Mouse (Mus musculus) urinary bladder, adult 2 months (tissue): Measurements from ENCODE around the gene Foxp1. TPM values are rescaled to one million over a fixed set of nuclear protein-coding genes. Genes with fewer than 3 reads are reported as not detected.

Source experiments
- DNase-seq: peaks from one replicate; pipeline ENCODE4 v3.0.0; 2022; ENCODE audit warnings: low spot score
- polyA plus RNA-seq: library from polyadenylated mRNA; depleted of rRNA; stranded (reverse); fragments of >200 nt; gene quantifications from 2 replicates; pipeline ENCODE4 v1.2.3, GENCODE M21; 2012

The Foxp1 gene
- polyA plus RNA-seq, 1 experiment = 46.5 TPM

DNA sequence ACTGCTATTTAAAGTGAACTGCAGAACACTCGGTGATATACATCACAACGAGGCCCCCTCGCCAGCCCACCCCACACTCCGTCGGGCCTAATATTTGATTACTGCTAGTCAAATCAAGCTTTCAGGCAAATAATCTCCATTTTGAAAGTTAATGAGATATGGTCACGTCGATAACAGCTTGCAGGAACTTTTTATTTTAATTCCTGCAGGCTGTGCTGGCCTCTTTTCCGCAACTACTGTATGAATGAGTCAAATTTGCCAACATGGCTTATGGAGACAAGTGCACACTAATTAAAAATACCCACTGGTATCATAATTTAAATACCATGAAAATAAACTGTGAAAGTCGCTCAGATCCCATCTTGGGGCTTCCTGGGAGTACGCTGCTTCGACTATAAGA lies 385.4 kb downstream of the Foxp1 start:
- DNase-seq = no peak

DNA sequence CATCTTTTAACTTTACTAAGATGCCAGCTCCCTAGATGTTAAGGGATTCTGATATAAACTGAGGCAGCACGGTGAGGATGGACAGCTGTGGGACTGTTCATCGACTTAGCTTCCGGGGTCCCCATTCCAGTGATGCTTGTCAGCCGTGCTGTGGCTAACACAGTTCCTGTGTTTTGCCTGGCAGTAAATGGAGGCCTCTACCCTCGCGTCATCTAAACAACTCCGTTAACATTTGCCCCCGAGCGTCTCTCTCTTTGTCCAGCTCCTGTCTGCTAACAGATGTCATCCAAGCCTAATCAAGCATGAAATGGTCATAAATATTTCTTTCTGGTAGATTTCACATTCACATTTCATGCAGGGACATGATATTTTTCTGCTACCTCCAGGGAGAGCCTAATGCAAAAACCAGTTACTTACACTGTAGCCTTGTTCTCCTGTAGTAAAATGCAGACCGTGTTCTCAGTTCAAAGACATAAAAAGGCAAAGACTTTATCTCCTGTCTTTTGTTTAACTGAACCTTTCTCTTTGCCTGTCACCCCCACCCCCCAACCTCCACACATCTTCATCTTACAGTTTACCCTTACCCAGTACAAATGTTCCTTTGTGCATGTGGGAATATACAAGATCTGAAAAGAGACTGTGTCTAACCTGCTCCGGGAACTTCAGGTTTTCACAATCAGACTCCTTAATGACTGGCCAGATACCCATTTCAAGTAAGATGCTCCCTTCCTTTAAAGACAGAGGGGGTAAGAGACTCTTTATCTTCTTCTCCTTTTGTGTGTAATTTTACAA lies 386.4 kb downstream of the Foxp1 start:
- DNase-seq = no peak

DNA sequence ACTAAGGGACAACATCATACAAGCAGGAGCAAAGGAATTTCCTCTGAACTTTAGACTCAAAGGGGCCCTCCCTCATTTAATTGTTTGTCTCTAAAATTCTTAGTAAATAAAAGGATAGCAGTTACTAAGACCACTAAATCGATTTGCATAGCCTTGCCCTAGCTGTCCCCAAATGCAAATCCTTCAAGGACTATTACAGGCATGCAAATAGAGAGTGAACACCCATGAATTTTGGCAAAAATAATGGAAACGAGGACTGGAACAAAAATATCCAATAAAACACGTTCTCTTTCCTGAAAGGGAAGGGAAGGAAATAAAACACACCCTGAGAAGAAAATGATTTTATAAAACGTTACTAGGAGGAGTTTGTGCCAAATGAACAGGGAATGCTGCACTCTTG lies 390.7 kb downstream of the Foxp1 start:
- no peak for DNase-seq

DNA sequence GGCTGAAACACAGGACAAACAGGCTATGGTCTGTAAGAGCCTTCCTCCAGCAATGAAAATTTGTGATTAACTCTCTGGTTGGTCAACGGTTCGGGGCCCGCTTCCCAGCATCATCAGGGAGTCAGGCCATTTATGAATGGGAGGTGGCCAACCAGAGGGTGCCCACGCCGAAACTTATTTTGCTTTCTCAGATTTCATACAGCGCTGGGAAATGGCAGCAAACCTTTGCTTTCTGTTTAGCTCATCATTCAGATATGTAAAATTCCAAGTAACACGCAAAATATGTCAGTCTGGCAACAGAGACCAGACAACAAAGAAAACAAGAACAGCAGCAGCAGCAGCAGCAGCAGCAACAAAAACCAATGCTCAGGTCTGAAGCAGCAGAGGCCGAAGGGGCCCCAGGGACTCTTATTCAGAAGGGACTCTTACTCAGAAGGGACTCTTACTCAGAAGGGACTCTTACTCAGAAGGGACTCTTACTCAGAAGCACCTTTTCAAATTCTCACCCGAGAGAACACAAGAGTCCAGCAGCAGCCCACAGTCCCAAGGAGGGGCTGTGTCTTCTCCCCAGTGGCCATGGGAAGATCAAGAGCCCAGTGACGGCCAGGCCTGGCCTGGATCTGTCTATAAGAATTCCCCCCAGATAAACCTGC lies 391.6 kb downstream of the Foxp1 start:
- DNase-seq = no peak

DNA sequence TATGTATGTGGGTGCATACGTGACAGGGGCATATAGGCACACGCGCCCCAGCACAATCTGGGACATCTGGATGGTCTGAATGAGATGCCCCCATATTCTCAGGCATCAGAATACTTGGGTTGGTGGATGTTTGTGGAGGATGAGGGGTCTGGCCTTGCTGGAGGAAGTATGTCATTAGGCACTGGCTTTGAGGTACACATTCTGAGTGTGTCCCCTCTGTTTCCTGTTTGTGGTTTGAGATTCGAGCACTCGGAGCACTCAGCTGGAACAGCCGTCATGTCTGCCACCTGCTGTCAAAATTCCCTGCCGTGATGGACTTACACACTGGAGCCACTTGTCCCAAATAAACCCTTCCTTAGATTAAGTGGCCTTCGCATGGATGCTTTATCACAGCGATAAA lies 395.8 kb downstream of the Foxp1 start:
- no peak for DNase-seq

DNA sequence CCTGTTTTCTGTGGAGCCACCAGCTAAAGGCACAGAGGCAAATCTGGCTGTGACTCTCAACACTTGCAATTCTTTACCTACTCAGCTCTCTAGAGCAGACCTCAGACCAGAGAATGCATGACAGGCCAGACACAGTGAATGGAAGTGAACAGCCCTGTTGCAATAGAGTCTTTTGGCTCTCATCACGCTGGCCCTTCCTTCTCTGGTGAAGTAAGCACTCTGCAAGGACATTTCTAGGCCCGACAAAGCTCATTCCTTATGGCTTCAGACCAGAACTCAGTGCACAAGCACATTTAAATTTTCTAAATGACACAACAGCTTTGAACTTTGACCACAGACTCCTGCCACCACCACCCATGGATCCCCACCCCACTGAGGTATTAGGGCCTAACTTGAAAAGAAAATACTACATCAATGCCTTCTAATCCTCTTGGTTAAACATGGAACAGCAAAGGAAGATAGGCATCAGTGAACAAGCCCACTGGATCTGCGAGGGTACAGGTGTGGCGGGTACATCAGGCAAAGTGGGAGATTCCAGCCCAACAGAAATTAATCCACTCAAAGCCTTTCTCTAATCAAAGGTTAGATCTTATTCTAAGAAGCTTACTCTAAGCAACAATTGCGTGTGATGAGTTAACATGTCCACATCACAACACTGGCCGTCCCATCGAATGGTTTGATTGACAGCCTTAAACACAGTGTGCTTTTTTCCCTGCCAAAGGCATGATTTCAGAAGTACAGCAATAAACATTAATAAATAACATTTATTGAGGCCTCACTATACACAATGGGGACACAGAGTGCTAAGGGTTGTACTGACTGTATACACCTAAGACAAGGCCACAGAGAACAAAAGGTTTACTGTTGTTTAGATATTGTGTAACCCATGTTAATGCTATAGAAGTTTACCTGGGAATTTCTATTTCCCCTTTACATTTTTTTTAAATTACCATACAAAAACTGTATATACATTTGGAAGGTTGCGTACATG lies 401.4 kb downstream of the Foxp1 start:
- DNase-seq = no peak

DNA sequence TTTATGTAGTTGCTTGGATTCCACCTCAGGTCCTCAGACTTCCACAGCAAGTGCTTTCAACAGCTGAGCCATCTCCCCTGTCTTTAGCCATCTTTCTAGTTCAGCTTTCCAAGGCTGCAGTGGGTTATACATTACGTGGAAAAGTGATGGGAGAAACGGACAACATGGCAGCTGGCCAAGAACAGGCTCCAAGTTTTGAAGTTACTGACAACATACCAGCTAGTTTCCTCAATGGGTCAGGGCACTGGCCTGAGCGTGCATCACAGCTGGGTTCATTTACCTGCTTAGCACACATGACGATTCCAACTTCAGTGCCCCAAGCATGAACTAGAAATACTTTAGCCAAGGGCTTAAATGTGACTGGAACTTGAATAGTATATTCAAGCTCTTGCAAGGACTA lies 404.0 kb downstream of the Foxp1 start:
- DNase-seq = no peak

DNA sequence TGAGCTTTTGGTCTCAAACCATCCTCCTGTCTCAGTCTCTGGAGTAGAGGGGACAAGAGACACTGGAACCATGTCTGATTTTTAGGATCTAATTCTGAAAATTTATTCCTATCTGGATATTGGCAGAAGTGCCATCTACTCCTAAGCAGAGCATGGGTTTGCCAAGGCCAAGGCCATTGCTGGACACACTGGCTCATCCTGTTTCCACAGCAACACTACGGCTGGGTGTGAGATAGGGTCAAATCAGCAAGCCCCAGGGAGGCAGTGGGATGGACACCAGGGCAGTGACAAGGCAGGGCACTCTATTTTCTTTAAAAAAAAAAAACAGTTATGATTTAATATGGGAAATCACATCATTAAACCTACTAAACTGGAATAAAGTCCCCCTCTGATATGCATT lies 405.1 kb downstream of the Foxp1 start:
- no peak for DNase-seq

DNA sequence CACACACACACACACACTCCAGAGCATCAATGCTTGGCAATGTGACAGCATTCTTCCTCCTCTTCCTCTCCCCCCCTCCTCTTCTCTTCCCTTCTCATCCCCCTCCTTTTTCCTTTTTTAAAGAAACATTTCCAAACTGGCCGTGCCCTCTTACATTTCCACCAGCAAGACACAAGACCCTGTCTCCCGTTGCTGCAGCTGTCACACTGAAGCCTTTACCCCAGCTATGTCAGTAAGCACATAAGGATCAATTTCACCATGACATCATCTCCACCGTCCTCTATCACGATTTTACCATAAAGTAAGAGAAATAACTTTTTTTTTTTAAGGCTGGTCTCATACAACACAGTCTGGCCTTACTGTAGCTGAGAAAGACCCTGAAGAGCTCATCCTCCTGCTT lies 410.7 kb downstream of the Foxp1 start:
- DNase-seq = no peak

DNA sequence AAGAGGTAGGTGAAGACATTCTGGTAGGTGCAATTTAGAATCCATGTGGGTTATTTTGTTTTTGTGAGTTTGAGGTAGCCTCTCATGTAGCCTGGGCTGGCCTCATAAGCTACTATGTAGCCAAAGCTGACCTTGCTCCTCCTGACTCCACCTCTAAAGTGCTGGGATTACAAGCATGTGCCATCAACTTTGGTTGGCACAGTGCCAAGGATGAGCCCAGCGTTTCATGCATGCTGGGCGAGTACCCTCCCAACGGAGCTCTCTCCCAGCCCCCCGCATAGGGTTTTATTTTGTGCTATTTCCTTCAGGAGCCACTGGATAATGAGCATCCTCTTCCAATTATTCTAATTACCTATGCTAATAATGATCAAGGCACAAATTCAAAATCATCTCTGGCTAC lies 414.1 kb downstream of the Foxp1 start:
- DNase-seq = no peak

DNA sequence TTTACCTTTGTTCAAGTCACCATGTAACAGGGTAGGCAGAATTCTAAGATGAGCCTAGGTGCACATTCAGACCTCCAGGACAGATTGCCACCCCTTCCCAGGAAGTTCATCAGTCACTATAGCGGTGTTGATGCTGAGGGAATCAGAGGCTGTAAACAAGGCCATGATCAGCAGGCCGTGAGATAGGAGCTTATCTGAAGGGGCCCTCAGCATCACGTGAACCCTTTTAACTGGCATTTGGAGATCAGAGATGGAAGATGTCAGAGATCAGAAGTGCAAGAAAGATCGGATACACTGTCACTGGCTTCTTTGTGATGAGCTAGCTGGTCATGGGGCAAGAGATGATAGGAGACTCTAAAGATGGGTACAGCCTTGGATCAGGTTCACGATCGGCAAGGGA lies 414.8 kb downstream of the Foxp1 start:
- no peak for DNase-seq

DNA sequence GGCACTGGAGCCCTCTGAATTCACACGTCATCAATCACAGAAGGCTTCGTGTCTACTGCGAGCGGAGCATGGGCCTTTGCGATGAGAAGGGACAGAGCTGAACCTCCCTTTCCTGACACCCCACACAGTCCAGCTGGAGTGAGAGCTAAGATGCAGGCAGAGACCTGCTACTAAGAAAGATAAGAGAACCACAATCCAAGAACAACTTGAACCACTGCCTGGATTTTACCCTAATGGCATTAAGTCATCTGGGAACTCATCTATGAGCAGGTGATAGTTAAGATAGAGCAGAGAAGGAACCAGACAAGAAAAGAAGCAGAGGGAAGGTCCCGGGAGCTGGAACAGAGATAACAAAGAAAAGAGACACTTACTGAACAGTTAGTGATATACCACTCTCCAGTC lies 415.4 kb downstream of the Foxp1 start:
- no peak for DNase-seq

DNA sequence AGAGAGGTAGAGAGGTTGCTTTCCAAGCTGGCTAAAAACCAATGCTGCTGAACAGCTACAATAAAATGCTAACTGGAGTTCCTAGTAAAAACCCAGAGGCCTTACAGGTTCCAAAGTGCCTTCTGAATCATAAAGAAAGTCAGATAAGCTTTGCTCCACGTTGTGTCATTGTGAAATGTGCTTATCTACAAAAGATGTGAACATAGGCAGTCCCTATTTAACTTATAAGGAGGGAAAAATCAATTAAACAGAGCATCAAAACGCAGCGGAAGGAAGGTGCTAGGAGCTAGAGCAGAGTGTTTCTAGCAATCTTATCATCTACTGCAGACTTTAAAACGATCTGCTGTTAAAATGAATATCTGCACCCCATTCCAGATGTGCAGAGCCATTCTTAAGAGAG lies 416.5 kb downstream of the Foxp1 start:
- no peak for DNase-seq

DNA sequence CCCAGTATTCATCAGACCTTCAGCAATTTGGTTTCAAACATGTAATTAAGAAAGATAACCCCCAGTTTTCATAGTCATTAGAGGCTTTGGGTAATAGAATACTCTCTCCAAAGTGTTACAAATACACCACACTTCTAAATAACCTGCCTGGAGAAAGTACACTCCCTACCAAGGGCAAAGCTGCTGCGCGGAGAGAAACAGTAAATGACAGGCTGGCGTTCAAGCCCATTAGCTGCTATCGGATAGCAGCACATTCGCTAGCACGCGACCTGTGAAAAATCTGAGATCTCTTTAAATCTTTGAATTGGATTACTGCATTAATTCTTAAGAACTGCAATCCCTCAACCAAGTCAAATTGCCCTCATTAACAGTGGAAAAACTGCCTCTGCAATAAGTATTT lies 418.1 kb downstream of the Foxp1 start:
- DNase-seq = no peak

DNA sequence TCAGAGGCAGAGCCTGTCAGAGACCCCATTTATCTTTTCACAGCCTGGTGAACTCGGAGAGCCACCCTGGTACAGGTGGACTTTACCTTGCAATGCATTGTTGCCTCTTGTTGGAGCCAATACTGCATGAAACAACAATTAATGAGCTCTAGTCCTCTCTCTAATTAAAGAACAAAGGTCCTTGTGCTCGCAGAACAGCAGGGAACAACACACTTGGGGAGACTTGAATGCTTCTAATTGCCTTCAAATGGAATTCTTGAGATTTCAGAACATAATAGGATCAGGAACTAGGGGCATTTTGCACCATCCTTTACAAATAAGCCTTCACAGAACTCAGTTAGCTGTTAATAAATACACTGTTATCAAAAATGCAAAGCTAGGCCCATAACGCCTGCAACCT lies 418.6 kb downstream of the Foxp1 start:
- DNase-seq = no peak

DNA sequence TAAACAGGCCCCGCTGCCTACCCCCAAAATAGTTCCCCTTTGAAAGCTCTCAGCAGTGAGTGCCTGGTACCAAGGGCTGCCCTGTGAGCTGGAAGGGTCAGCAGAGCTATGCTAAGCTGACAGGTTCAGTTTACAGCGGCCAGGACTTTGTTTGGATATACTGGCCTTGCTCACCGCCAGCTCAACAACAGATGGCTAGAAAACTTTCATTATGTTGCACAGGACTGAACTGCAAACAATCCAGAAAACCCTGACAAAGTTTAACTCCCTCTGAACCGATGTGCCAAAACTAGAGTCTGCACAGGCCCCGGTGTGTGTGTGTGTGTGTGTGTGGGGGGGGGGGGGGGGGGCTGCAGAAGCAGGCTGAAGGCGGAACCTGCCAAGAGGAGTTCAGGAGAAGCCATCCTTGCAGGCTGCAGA lies 421.0 kb downstream of the Foxp1 start:
- no peak for DNase-seq

DNA sequence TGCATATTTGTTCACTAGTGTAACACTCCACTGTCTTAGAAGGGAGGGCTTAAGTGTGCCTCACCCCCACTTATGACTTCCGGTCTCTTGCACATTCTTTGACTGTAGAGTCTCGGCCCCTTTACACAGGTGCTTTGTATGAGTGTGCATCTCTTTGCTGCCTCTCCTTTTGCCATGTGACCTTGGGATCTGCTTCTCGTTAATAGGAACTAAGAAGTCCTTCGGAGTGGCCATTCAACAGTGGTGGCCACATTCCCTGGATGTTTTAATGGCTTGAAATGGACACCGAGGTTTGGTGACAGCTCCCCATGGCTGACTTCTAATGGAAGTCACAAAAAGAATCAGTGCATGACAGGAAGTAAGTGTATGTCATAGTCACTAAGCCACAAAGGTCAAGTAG lies 422.2 kb downstream of the Foxp1 start:
- no peak for DNase-seq

DNA sequence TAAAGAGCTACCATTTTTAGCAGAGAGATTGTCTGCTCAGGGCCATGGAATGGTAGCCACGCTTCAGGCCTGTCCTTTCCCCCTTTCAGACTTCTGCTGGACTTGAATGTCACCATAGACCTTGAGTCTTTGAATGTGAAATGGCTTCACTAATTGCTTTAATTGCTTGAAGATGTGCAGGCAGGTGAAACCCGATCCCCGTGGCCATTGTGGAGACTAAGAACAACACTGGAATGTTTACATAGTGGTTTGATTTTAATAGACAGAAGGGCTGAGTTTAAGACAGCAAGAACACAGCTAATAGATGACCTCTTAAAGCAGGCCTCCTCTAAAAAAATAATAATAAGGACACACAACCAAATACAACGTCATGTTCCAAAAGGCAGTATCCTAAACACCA lies 422.7 kb downstream of the Foxp1 start:
- no peak for DNase-seq

DNA sequence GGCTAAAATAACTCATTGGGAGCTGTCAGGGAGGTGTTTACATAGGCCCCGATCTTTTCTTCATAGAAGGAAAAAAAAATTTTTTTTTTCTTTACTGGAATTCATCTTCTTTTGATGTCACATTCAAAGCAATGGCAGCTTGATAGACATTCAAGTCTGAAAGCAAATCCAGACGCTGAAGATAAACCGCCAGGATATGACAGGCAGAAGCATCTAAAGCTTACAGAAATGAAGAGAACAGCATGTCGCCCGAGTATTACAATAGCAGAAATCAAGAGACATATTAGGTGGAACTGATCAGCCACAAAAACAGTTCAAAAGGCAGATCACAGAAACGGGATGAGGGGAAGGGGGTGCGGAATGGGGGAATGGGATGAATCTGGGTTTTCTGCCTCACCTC lies 425.3 kb downstream of the Foxp1 start:
- DNase-seq = no peak

DNA sequence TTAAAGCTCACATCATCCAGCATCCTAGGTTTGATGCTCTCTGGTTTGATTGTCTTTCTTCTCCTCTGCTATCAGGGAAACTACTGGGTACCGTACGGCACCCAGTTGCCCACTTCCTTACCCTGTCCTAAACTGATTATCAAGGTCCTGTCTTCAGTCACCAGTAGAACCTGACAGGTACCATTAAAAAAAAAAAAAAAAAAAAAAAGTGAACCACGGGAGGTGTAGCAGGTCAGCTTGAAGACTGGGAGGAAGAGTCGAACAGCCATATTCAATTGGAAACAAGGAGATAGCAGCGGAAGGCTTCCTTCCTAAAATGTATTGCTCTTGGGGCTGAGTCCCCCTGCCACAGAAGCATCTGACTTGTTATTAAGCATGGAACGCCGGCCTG lies 425.8 kb downstream of the Foxp1 start:
- DNase-seq = no peak

DNA sequence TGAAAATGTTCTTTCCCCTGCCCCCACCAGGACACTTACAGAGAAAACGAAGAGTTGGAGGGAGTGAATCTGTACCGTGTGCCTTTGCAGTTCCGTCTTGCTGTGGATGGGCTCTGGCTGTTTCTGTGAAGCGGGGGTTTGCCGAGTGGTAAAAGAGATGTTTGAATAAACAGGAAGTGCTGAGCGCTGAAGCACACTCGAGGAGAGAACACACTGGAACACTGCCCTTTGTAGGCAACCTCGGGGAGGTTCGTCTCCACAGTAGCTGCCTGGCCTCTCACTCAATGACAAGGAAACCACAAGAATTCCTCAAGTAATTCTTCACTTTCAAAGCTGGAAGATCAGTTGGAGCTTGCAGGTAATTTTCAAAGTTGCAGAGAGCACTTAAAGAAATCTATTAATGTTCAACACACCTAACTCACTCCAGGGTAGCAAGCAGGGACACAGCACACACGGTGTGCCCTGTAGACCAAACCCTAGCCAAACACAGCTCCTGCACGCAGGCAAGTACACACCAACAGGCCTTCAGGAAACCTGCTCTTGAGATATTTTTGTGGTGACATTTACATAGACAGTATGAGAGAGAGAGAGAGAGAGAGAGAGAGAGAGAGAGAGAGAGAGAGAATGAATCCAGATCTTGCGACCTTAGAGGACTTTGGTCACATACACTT lies 426.3 kb downstream of the Foxp1 start:
- DNase-seq = no peak
